Mouse (Mus musculus) hindbrain, embryonic 13.5 days (tissue): ENCODE measurements around the gene Fndc1. TPM values are rescaled to one million over a fixed set of nuclear protein-coding genes. Genes with fewer than 3 reads are reported as not detected.
A peak's percentile ranks its signal among the peaks of the same experiment; 100 is the strongest.

Source experiments
- ATAC-seq: fragments of 200-750 bp; cut with Nextera tagmentation; 2 replicates; pipeline ENCODE4 v1.8.0; 2017; ENCODE audit warnings: moderate TSS enrichment; ENCODE audit not compliant: low FRiP score
- H3K27ac ChIP-seq: fragments of 300-500 bp; sonication (generic); 2 replicates; pipeline ENCODE4 v1.5.1; 2015; ENCODE audit warnings: inconsistent platforms, mild to moderate bottlenecking, moderate library complexity
- H3K27me3 ChIP-seq: fragments of 300-500 bp; sonication (generic); 2 replicates; pipeline ENCODE4 v1.6.1; 2015; ENCODE audit warnings: mild to moderate bottlenecking, inconsistent platforms
- H3K36me3 ChIP-seq: fragments of 300-500 bp; sonication (generic); 2 replicates; pipeline ENCODE4 v1.6.1; 2015; ENCODE audit warnings: mild to moderate bottlenecking, inconsistent platforms
- H3K4me1 ChIP-seq: fragments of 300-500 bp; sonication (generic); replicated peaks from 2 replicates; pipeline ENCODE4 v1.6.1; 2015; ENCODE audit warnings: inconsistent platforms
- H3K4me2 ChIP-seq: fragments of 300-500 bp; sonication (generic); 2 replicates; pipeline ENCODE4 v1.6.1; 2015; ENCODE audit warnings: inconsistent platforms, mild to moderate bottlenecking, moderate library complexity
- H3K4me3 ChIP-seq: fragments of 300-500 bp; sonication (generic); 2 replicates; pipeline ENCODE4 v1.5.1; 2015; ENCODE audit warnings: mild to moderate bottlenecking, inconsistent platforms
- H3K9ac ChIP-seq: fragments of 300-500 bp; sonication (generic); 2 replicates; pipeline ENCODE4 v1.6.1; 2015; ENCODE audit warnings: mild to moderate bottlenecking, inconsistent platforms
- H3K9me3 ChIP-seq: fragments of 300-500 bp; sonication (generic); 2 replicates; pipeline ENCODE4 v1.6.1; 2016; ENCODE audit warnings: inconsistent platforms
- WGBS: fragments of 180-500 bp; shearing (Covaris S2); methylation state at CpG from one replicate; pipeline ENCODE4 v1.1.7; 2015; 5-methylcytosine and 5-hydroxymethylcytosine counted together
- polyA plus RNA-seq: library from polyadenylated mRNA; unstranded; fragments of >200 nt; fragmentation: Nextera tagmentation; extraction: Ambion mirVana; gene quantifications from 2 replicates; pipeline ENCODE4 v1.2.1, GENCODE M21; 2015

Fndc1 gene
- polyA plus RNA-seq = 4.5 and 4.7 TPM in 2 replicates

DNA sequence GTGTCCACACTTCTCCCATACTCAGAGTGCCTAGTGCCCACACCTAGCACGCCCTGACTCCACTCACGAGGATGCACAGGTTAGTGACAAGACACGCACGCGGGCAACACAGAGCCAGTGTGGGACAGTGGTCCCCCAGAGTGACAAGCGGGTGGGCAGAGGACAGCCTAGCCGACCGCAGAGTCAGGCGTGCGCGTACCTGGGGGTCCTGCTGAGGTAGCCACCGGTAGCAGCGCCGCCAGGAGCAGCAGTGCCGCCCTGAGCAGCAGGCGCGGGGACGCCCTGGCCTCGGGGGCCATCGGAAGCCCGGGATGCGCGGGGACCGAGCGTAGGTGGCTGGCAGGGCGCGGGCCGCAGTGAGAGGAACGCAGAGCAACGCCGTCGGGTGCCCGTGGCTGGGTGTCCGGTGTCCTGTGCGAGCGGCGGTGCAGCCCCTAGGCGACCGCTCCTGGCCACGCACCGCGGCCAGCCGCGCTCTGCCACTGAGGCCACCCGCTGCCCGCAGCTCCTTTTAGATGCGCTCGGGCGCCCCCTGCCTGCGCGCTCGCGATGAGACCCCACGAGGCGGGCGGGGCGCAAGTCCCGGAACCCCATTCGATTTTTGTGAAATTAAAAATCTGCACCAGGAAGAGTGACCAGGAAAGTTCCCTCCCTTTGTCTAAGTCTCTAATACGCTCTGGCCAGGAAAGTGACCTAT, at the start of gene Fndc1:
Fndc1 (minus strand) TSS at position 484 of the 697 bp plus-strand sequence.
- peaks cover 51% of the 10 kb centered on the region for H3K27me3 ChIP-seq
- H3K9me3 ChIP-seq = no peaks in the 10 kb centered on the region
- peak; percentile 69 for ATAC-seq
- peak within 1 kb of the TSS; percentile 82 for H3K9ac ChIP-seq
- under 1% methylated on average over 60 of the region's 60 CpGs for WGBS
- peak within 1 kb of the TSS; percentile 99 for H3K4me2 ChIP-seq
- H3K4me1 ChIP-seq = peaks cover 10% of the 10 kb centered on the region
- no peak within 1 kb of the TSS for H3K27ac ChIP-seq
- no peaks in the 10 kb centered on the region for H3K36me3 ChIP-seq
- H3K4me3 ChIP-seq = peak within 1 kb of the TSS; percentile 58

GRCm38 (mm10) chr17:7876541-7876940, 49.4 kb upstream of the Fndc1 start:
- Histone ChIP-seq H3K4me3 (no peak overlapping the region), H3K27ac (no peak overlapping the region), H3K27me3 (no peaks in the 10 kb centered on the region), H3K36me3 (no peaks in the 10 kb centered on the region), H3K9ac (no peak overlapping the region), H3K4me2 (no peak overlapping the region), H3K4me1 (0 out of 2 replicates have a peak, but pooled peaks cover 6% of the 10 kb centered on the region), H3K9me3 (no peaks in the 10 kb centered on the region)
- WGBS = 88% methylated on average over 13 of the region's 13 CpGs
- no peak for ATAC-seq

DNA sequence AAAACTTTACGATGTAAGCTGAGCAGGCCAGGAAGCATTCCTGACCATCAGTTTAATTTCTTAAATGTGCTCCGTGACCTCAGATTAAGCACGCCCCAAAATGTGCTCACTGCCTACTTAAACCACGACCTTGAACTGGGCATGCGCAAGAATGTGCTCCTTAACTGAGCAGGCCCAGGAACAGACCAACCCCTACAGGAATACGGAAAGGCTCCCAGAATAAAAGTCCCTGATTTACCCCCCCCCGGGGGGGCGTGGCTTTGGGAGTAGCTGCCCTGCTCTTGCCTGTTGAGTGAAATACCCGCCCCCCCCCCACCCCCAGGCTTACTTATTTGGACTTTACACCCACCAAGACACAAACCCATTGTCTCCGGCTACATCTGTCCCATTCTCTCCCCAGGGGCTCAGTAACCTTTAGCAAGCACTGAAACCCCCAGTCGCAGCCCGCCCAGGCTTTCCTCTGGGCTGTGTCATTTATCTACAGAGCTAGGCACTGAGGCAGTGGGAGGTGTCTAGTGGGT, 48.9 kb upstream of the Fndc1 start:
- no peak overlapping the region for H3K9ac ChIP-seq
- H3K4me1 ChIP-seq = 0 out of 2 replicates have a peak, but pooled peaks cover 6% of the 10 kb centered on the region
- H3K9me3 ChIP-seq = no peaks in the 10 kb centered on the region
- H3K4me2 ChIP-seq = no peak overlapping the region
- no peak for ATAC-seq
- H3K27ac ChIP-seq = no peak overlapping the region
- H3K36me3 ChIP-seq = no peaks in the 10 kb centered on the region
- no peaks in the 10 kb centered on the region for H3K27me3 ChIP-seq
- WGBS = 26% methylated on average over 11 of the region's 12 CpGs
- H3K4me3 ChIP-seq = no peak overlapping the region

DNA sequence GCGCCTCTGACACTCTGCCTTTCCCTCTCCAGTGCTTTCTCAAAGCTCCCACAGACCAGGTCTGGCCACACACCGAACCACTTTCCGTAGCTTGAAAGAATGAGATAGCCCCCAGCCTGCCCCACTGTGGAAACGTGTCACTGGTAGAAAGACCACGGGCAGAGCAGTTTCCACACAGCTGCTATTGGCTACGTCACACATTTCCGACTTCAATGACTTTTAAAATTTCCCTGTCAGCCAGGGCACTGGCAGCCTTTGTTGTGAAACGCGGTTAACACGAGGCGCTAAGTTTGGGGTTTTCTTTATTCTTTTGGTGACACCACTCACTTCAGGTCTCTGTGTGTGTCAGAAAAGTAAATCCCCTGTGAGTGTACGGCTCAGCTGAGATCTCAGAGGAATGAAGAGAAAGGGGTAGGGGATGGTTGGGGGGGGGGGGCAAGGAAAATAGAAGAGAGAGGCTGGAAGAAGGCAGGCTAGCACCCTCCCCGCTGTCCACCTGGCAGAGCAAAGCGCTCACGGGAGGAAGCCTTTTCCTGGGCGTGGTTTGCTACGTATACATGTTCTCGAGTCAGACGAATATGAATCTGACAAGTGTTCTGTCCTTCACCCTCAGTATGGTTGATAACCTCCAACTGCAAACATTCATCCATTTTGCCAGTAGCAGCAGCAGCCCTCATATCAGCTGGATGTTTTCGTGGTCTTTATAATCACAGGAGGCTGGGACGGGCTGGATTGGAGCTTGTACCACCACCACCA, 47.9 kb upstream of the Fndc1 start:
- Histone ChIP-seq H3K36me3 (no peaks in the 10 kb centered on the region), H3K4me2 (no peak overlapping the region), H3K9ac (no peak overlapping the region), H3K9me3 (no peaks in the 10 kb centered on the region), H3K27me3 (no peaks in the 10 kb centered on the region), H3K4me3 (no peak overlapping the region), H3K27ac (no peak overlapping the region), H3K4me1 (0 out of 2 replicates have a peak, but pooled peaks cover 6% of the 10 kb centered on the region)
- 83% methylated on average over 21 of the region's 21 CpGs for WGBS
- ATAC-seq = no peak

- 67% methylated on average over 7 of the region's 7 CpGs for WGBS
These were observed 46.3 kb upstream of the Fndc1 start for GRCm38 (mm10) chr17:7873382-7873781.

GRCm38 (mm10) chr17:7871800-7872199, 44.7 kb upstream of the Fndc1 start:
- ATAC-seq = no peak
- no peak overlapping the region for H3K27ac ChIP-seq
- 77% methylated on average over 10 of the region's 10 CpGs for WGBS
- H3K4me1 ChIP-seq = 0 out of 2 replicates have a peak, but pooled peaks cover 6% of the 10 kb centered on the region
- H3K4me2 ChIP-seq = no peak overlapping the region
- no peaks in the 10 kb centered on the region for H3K27me3 ChIP-seq
- no peak overlapping the region for H3K4me3 ChIP-seq
- no peak overlapping the region for H3K9ac ChIP-seq
- no peaks in the 10 kb centered on the region for H3K36me3 ChIP-seq
- H3K9me3 ChIP-seq = no peaks in the 10 kb centered on the region

More at GRCm38 (mm10) chr17:7873382-7873781, 46.3 kb upstream of the Fndc1 start:
- Histone ChIP-seq H3K4me3 (no peak overlapping the region), H3K4me1 (0 out of 2 replicates have a peak, but pooled peaks cover 6% of the 10 kb centered on the region), H3K36me3 (no peaks in the 10 kb centered on the region), H3K27ac (no peak overlapping the region), H3K27me3 (no peaks in the 10 kb centered on the region), H3K9me3 (no peaks in the 10 kb centered on the region), H3K4me2 (no peak overlapping the region), H3K9ac (no peak overlapping the region)
- no peak for ATAC-seq

DNA sequence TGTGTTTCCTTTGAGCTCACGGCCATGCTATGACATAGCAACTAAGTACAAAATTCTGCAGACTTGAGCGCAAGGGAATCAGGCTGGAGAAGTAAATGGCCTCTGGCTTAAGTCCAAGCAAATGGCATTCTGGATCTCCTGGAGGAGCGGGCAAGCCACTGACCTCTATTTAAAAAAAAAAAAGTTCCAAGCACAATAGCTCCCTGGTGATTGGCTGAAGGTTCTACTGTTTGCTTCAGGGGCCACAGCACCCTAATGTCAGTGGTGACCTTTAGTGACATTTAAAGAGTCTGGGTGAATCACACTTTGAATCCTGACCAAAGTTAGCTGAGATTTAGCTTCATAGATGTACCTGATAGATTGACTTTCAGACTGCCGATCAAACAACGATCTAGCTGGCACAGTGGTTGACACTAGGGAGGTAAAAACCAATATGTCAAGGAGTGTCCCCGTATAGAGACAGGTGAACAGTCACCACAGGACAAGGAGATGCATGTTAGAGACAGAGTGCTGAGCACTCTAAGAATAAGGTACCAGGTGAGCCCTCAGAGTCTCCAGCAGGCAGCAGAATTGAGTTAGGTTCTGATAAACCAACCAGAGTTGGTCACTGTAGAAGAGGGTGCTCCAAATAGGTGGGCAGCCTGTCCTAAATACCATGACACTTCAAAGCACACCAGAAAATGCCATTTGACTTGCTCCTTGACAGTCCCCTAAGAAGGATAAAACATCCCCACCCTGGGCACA, 43.9 kb upstream of the Fndc1 start:
- Histone ChIP-seq H3K4me1 (0 out of 2 replicates have a peak, but pooled peaks cover 3% of the 10 kb centered on the region), H3K27me3 (no peaks in the 10 kb centered on the region), H3K9me3 (no peaks in the 10 kb centered on the region), H3K36me3 (no peaks in the 10 kb centered on the region), H3K27ac (no peak overlapping the region), H3K4me2 (no peak overlapping the region), H3K9ac (no peak overlapping the region), H3K4me3 (no peak overlapping the region)
- ATAC-seq = no peak
- 86% methylated on average over 6 of the region's 6 CpGs for WGBS

GRCm38 (mm10) chr17:7869114-7869513, 42.0 kb upstream of the Fndc1 start:
- 80% methylated on average over 7 of the region's 7 CpGs for WGBS
- Histone ChIP-seq H3K9me3 (no peaks in the 10 kb centered on the region), H3K36me3 (no peaks in the 10 kb centered on the region), H3K27me3 (no peaks in the 10 kb centered on the region), H3K27ac (no peak overlapping the region), H3K4me3 (no peak overlapping the region), H3K9ac (no peak overlapping the region), H3K4me2 (no peak overlapping the region), H3K4me1 (no peaks in the 10 kb centered on the region)
- no peak for ATAC-seq

- H3K9ac ChIP-seq = no peak overlapping the region
- no peaks in the 10 kb centered on the region for H3K9me3 ChIP-seq
- H3K27ac ChIP-seq = no peak overlapping the region
- no peaks in the 10 kb centered on the region for H3K36me3 ChIP-seq
- WGBS = 10% methylated on average over 4 of the region's 4 CpGs
- no peaks in the 10 kb centered on the region for H3K27me3 ChIP-seq
- no peak overlapping the region for H3K4me3 ChIP-seq
- no peaks in the 10 kb centered on the region for H3K4me1 ChIP-seq
- no peak overlapping the region for H3K4me2 ChIP-seq
- no peak for ATAC-seq
These were observed 41.5 kb upstream of the Fndc1 start for GRCm38 (mm10) chr17:7868631-7869030.

DNA sequence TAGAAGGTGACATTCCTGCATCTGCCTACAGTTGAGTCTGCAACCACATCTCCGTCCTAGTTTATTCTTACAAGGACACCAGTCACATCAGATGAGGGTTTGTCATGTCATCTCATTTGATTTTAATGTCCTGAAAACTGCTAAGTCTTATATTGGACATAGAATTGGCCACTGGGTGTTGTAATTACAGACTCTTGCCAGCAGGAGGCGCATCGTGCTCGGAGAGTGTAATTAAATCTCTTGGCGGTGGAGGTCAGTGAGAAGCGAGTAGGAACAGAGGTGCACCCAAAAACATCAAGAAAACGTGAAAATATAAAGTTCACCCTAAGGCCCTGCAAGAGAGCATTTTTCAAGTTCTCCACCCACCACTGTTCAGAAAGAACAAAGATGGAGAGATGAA, 37.6 kb upstream of the Fndc1 start:
- Histone ChIP-seq H3K4me2 (no peak overlapping the region), H3K27ac (no peak overlapping the region), H3K27me3 (no peaks in the 10 kb centered on the region), H3K4me1 (0 out of 2 replicates have a peak, but pooled peaks cover 5% of the 10 kb centered on the region), H3K4me3 (no peak overlapping the region), H3K9me3 (no peaks in the 10 kb centered on the region), H3K9ac (no peak overlapping the region), H3K36me3 (no peaks in the 10 kb centered on the region)
- ATAC-seq = no peak
- WGBS = 12% methylated on average over 7 of the region's 7 CpGs

DNA sequence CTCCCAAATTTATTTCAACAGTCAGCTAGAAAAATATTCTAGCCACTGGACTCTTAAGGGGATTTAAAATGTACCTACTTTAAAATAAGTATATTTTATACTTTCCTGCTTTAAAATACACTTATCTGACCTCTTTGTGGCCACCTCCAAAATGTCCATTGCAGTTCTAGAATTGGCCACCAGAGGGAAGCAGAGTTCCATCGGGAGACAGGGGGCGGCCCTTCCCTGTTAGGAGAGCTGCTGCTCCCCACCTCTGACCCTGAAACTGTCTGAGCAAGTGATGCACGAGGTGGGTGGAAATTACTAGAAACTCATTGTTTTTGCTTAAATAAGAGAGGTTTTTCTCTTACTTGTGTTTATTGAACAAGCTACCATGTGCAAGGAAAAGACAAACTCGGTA, 36.6 kb upstream of the Fndc1 start:
- no peaks in the 10 kb centered on the region for H3K27me3 ChIP-seq
- no peaks in the 10 kb centered on the region for H3K36me3 ChIP-seq
- 0 out of 2 replicates have a peak, but pooled peaks cover 5% of the 10 kb centered on the region for H3K4me1 ChIP-seq
- no peak overlapping the region for H3K27ac ChIP-seq
- no peak overlapping the region for H3K4me3 ChIP-seq
- 25% methylated on average over 4 of the region's 4 CpGs for WGBS
- no peak for ATAC-seq
- H3K9me3 ChIP-seq = no peaks in the 10 kb centered on the region
- no peak overlapping the region for H3K4me2 ChIP-seq
- no peak overlapping the region for H3K9ac ChIP-seq

DNA sequence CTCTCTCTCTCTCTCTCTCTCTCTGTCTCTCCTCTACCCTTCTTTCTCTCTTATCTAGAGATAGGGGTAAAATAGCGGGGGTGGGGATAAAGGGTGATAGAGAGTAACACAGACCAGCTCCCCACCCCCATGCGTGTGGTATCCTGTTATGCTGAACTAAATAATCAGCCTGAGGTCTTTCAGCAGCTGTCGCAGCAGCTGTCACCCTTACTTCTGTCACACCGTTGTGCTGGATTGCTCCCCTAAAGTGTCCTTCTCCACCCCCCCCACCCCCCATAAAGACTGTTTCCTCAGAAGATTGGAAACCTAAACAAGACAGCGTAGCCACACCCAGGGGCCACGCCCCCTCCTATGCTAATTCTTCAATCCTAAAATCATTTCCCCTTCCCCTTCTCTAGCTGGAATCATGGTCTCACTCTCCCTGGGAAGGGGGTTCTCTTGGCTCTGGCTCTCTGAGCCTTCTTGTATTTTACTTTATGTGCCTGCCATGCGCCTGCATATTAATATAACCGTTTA, 33.8 kb upstream of the Fndc1 start:
- Histone ChIP-seq H3K4me3 (no peak overlapping the region), H3K27ac (no peak overlapping the region), H3K9ac (no peak overlapping the region), H3K4me2 (no peak overlapping the region), H3K9me3 (no peaks in the 10 kb centered on the region), H3K27me3 (no peaks in the 10 kb centered on the region), H3K4me1 (0 out of 2 replicates have a peak, but pooled peaks cover 5% of the 10 kb centered on the region), H3K36me3 (no peaks in the 10 kb centered on the region)
- no peak for ATAC-seq
- WGBS = 60% methylated on average over 8 of the region's 8 CpGs
